Mouse (Mus musculus) myocyte (in vitro differentiated cells): ENCODE measurements around the gene Hsd11b2. TPM values are rescaled to one million over a fixed set of nuclear protein-coding genes. Genes with fewer than 3 reads are reported as not detected.

Source experiments
- H3K27me3 ChIP-seq: one replicate; pipeline ENCODE4 v1.6.1; 2011; ENCODE audit not compliant: control insufficient read depth, insufficient read depth, insufficient read length
- H3K36me3 ChIP-seq: one replicate; pipeline ENCODE4 v1.6.1; 2011; ENCODE audit not compliant: control insufficient read depth, insufficient read depth
- H3K4me2 ChIP-seq: one replicate; pipeline ENCODE4 v1.6.1; 2011; ENCODE audit warnings: low read depth, control low read depth
- H3K4me3 ChIP-seq: one replicate; pipeline ENCODE4 v1.5.1; 2011; ENCODE audit warnings: mild to moderate bottlenecking, control low read depth, moderate library complexity
- H3K79me2 ChIP-seq: one replicate; pipeline ENCODE4 v1.6.1; 2011; ENCODE audit not compliant: control insufficient read depth, insufficient read depth
- H3ac ChIP-seq: one replicate; pipeline ENCODE4 v1.6.1; 2011; ENCODE audit not compliant: control insufficient read depth, insufficient read length
- CEBPB ChIP-seq: IDR thresholded peaks from 2 replicates; pipeline ENCODE4 v1.6.1; 2011; ENCODE audit warnings: mild to moderate bottlenecking, moderate library complexity; ENCODE audit not compliant: poor library complexity, insufficient read depth, severe bottlenecking
- E2F4 ChIP-seq: IDR thresholded peaks from one replicate; pipeline ENCODE4 v1.6.1; 2011; ENCODE audit warnings: mild to moderate bottlenecking, control low read depth, moderate library complexity; ENCODE audit not compliant: insufficient read depth
- MAX ChIP-seq: IDR thresholded peaks from one replicate; pipeline ENCODE4 v1.6.1; 2011; ENCODE audit warnings: low read depth, mild to moderate bottlenecking, control low read depth
- MYOD1 ChIP-seq, 3 experiments: IDR thresholded peaks; one replicate each; pipeline ENCODE4 v1.6.1; 2011; ENCODE audit warnings: control low read depth in 2 of 3, low read depth in 2 of 3, mild to moderate bottlenecking in 2 of 3, moderate library complexity in 1 of 3; ENCODE audit not compliant: insufficient read length in 2 of 3, control insufficient read depth in 1 of 3
- MYOG ChIP-seq, 3 experiments: IDR thresholded peaks; one replicate each; pipeline ENCODE4 v1.6.1; 2011; ENCODE audit warnings: control low read depth in 2 of 3, low read depth in 2 of 3, mild to moderate bottlenecking in 2 of 3; ENCODE audit not compliant: insufficient read length in 2 of 3, control insufficient read depth in 1 of 3, insufficient read depth in 1 of 3
- POLR2A ChIP-seq: IDR thresholded peaks from one replicate; pipeline ENCODE4 v1.6.1; 2011; ENCODE audit warnings: low read depth, mild to moderate bottlenecking, control low read depth, moderate library complexity; ENCODE audit not compliant: insufficient read length
- POLR2AphosphoS2 ChIP-seq: IDR thresholded peaks from one replicate; pipeline ENCODE4 v1.6.1; 2011; ENCODE audit warnings: low read depth, control low read depth; ENCODE audit not compliant: insufficient read length
- REST ChIP-seq: IDR thresholded peaks from one replicate; pipeline ENCODE4 v1.6.1; 2011; ENCODE audit warnings: mild to moderate bottlenecking, control low read depth, moderate library complexity; ENCODE audit not compliant: insufficient read depth, insufficient read length
- SRF ChIP-seq: IDR thresholded peaks from one replicate; pipeline ENCODE4 v1.6.1; 2011; ENCODE audit warnings: low read depth; ENCODE audit not compliant: control insufficient read depth, insufficient read length
- TCF12 ChIP-seq: IDR thresholded peaks from one replicate; pipeline ENCODE4 v1.6.1; 2011; ENCODE audit warnings: mild to moderate bottlenecking, control low read depth; ENCODE audit not compliant: poor library complexity, insufficient read depth, severe bottlenecking
- TCF3 ChIP-seq: IDR thresholded peaks from one replicate; pipeline ENCODE4 v1.6.1; 2011; ENCODE audit warnings: low read depth, control low read depth; ENCODE audit not compliant: insufficient read length
- USF1 ChIP-seq: IDR thresholded peaks from one replicate; pipeline ENCODE4 v1.6.1; 2011; ENCODE audit warnings: low read depth, mild to moderate bottlenecking, control low read depth, moderate library complexity
- polyA plus RNA-seq: library from polyadenylated mRNA; unstranded; fragments of >200 nt; fragmentation: generic; extraction: Trizol; gene quantifications from one replicate; pipeline ENCODE4 v1.2.1, GENCODE M21; 2012; ENCODE audit warnings: missing spikeins

Hsd11b2 gene
- polyA plus RNA-seq, 1 experiment = 0.59 TPM

DNA sequence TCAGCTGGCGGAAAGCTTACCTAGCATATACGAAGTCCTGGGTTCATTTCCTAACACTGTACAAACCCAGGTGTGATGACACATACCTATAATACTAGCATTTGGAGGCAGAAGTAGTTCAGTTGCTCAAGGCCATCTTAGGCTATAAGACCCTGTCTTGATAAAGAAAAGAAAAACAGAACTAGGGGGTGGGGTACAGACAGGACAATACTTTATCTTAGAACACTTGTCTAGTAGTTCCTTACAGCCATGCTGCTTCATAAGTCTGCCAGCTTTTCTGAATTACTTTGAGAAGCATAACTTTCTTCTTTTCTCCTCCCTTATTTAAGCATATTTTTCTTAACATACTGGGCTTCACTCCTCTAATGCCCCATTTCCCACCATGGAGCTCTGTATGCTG, 24.3 kb downstream of the Hsd11b2 start:
- peaks cover 9% of the 10 kb centered on the region for H3K36me3 ChIP-seq
- H3K4me3 ChIP-seq = no peak overlapping the region
- no peak overlapping the region for H3K4me2 ChIP-seq
- TF ChIP-seq TCF3 (no peak), MYOG (IDR thresholded peaks at IDR 0.05; ENCODE audit: control insufficient read depth in 1 of 3, insufficient read depth in 1 of 3, insufficient read length in 2 of 3, low read depth in 2 of 3) (no peak), CEBPB (no peak), POLR2A (no peak), MYOD1 (IDR thresholded peaks at IDR 0.05; ENCODE audit: control insufficient read depth in 1 of 3, insufficient read length in 2 of 3, low read depth in 2 of 3) (no peak), E2F4 (no peak), POLR2AphosphoS2 (no peak), SRF (no peak), USF1 (no peak), REST (no peak), MAX (no peak), TCF12 (no peak)
- H3K79me2 ChIP-seq = peaks cover 7% of the 10 kb centered on the region
- H3K27me3 ChIP-seq = no peaks in the 10 kb centered on the region
- no peak overlapping the region for H3ac ChIP-seq

DNA sequence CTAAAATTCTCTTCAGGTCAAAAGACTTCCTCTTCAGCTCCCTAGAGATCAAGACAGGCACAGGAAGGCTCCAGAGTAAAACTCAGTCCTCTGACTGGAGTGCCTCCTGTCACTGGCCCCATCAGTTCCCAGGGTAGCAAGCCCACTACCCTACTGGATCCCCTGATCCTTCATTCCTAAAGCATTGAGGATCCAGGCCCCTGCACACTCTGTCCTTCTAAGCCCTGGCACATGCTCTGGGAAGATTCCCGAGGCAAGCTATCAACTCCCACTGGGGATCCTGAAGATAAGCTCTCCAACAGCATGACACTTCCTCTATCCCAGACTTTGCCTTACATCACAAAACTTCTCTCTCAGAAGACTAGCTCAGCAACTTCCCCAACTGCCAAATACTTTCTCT, 25.1 kb downstream of the Hsd11b2 start:
- peaks cover 5% of the 10 kb centered on the region for H3K36me3 ChIP-seq
- H3K4me3 ChIP-seq = no peak overlapping the region
- H3K79me2 ChIP-seq = peaks cover 7% of the 10 kb centered on the region
- H3ac ChIP-seq = no peak overlapping the region
- TF ChIP-seq TCF12 (no peak), USF1 (no peak), POLR2AphosphoS2 (no peak), REST (no peak), MAX (no peak), SRF (no peak), CEBPB (no peak), POLR2A (no peak), E2F4 (no peak), MYOG (IDR thresholded peaks at IDR 0.05; ENCODE audit: control insufficient read depth in 1 of 3, insufficient read depth in 1 of 3, insufficient read length in 2 of 3, low read depth in 2 of 3) (no peak), TCF3 (no peak), MYOD1 (IDR thresholded peaks at IDR 0.05; ENCODE audit: control insufficient read depth in 1 of 3, insufficient read length in 2 of 3, low read depth in 2 of 3) (no peak)
- H3K27me3 ChIP-seq = no peaks in the 10 kb centered on the region
- H3K4me2 ChIP-seq = no peak overlapping the region

DNA sequence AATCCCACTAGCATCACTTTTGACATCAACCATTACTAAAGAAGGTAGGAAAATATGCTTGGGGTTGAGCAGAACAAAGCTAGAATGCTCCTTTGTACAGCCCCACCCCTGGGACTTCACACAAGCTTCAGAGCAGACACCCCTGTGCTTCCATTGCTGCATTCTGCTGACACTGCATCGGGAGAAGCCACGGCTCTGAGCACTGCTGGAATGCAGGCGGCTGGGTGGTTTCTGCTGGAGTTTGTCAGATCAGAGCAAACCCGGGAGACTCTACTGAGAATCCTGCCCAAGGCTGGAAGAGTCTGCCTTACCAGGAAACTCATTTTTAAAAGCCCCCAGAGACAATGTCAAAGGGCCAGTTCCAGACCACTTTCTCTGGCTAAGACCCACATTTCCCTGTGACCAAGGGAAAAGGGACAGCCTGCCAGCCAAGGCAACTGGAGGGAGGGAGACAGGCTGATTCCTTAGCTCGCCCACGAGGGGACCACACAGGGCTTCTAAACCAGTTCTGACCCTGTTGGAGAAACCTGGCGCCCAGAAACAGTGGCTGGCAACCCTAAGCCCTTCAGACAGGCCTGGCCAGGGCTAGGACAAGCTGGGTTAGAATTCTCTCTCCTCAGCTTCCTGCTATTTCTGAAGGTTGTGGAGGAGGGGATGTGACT, 26.1 kb downstream of the Hsd11b2 start:
- H3K36me3 ChIP-seq = peaks cover 4% of the 10 kb centered on the region
- H3K79me2 ChIP-seq = peaks cover 7% of the 10 kb centered on the region
- H3K27me3 ChIP-seq = no peaks in the 10 kb centered on the region
- peak overlapping the region; percentile 47 for H3K4me2 ChIP-seq
- TF ChIP-seq SRF (no peak), E2F4 (no peak), MAX (no peak), TCF3 (no peak), REST (no peak), MYOG (IDR thresholded peaks at IDR 0.05; ENCODE audit: control insufficient read depth in 1 of 3, insufficient read depth in 1 of 3, insufficient read length in 2 of 3, low read depth in 2 of 3) (no peak), CEBPB (no peak), MYOD1 (IDR thresholded peaks at IDR 0.05; ENCODE audit: control insufficient read depth in 1 of 3, insufficient read length in 2 of 3, low read depth in 2 of 3) (no peak), USF1 (no peak), POLR2AphosphoS2 (no peak), TCF12 (no peak)
- H3K4me3 ChIP-seq = no peak overlapping the region
- no peak overlapping the region for H3ac ChIP-seq

DNA sequence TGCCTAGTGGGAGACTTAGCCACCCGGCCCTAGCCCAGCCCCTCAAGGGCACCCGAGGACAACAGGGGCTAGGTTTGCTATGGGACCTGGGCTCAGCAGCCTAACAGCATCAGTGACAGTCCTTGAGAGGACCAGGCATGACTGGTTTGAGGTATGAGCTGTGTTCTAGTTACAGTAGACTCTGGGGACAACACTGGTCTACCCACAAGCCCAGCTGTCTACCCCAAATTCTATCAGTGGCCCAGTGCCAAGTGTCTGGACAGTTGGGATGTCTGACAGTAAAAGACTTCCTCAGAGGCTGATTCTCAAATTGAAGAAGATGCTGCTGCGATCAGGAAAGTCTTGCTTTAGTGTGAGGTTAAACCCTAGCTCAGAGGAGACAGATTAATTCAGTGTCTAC, 26.7 kb downstream of the Hsd11b2 start:
- TF ChIP-seq POLR2AphosphoS2 (no peak), REST (no peak), USF1 (no peak), E2F4 (no peak), MYOG (IDR thresholded peaks at IDR 0.05; ENCODE audit: control insufficient read depth in 1 of 3, insufficient read depth in 1 of 3, insufficient read length in 2 of 3, low read depth in 2 of 3) (peak in 1 of 3 experiments; percentile 65), MYOD1 (IDR thresholded peaks at IDR 0.05; ENCODE audit: control insufficient read depth in 1 of 3, insufficient read length in 2 of 3, low read depth in 2 of 3) (peak in 2 of 3 experiments; percentile 59 to 65)
- Histone ChIP-seq H3ac (no peak overlapping the region), H3K36me3 (peaks cover 4% of the 10 kb centered on the region), H3K4me3 (no peak overlapping the region), H3K27me3 (no peaks in the 10 kb centered on the region), H3K4me2 (peak overlapping the region; percentile 47), H3K79me2 (peaks cover 7% of the 10 kb centered on the region)
